Mouse (Mus musculus) brain, adult 2 months (tissue): ENCODE results near the gene Coq10a.
"Not testable (repeated sequence)": the region's sequence is repeated elsewhere in the genome, so short reads cannot be mapped to it uniquely, and the experiment has no call there.

Experiments
- DNase-seq: peaks from one replicate; pipeline ENCODE4 v3.0.0; 2011; ENCODE audit warnings: low read depth, low spot score

The Coq10a gene

GRCm38 (mm10) chr10:128344568-128345275 is 24.1 kb downstream of the Coq10a start:
- DNase-seq: peak; percentile 90

- DNase-seq: peak; percentile 27
Measured at GRCm38 (mm10) chr10:128343436-128343835, 25.4 kb downstream of the Coq10a start.

- no peak for DNase-seq
Measured at GRCm38 (mm10) chr10:128340257-128340656, 28.5 kb downstream of the Coq10a start.

GRCm38 (mm10) chr10:128338948-128339347 is 29.8 kb downstream of the Coq10a start:
- DNase-seq: no peak

GRCm38 (mm10) chr10:128338415-128338814 is 30.4 kb downstream of the Coq10a start:
- peak; percentile 27 for DNase-seq

DNA sequence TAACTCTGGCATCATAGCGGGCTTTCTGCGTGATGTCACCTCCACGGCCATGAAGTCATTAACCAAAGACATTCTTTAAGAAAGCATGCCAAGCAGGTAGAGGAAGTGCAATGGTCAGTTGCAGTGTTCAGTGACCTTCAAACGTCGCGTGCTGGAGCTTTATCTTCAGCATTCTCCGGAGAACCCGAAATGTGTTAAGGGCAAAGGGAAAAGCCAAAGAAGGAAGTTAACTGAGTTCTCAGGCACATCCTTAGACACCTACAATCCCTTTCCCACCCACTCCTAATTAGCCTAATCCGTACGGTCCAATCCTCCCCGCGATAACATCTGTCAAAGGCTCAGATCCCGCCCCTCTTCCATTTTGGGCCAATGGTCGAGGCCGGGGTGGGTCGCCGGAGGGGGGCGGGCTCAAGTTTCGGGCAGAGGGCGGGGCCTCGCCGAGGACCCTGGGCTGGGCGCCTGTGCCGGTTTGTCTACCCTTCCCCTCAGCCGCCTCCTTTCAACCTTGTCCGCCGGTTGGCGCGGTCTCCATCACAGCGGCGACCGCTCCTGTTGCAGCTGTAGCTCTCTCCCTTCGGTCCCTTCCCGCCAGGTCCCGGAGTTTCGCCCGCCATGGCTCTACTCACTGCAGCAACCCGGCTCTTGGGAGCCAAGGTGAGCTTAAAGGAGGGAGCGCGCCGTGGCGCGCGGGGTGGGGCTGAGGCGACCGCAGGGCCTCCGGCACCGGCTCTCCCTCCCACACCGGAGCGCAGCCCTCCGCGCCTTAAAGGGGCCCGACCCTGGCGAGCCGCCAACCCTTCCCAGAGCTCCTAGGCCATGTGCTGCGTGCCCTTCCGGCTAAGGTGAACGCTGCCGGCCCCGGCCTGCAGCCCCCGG is 31.3 kb downstream of the Coq10a start, which contains the start of gene Cs:
Gene Cs (plus strand): TSS at position 429 of the 876 bp plus-strand sequence.
- peak; percentile 99 for DNase-seq

GRCm38 (mm10) chr10:128336597-128336996 is 32.2 kb downstream of the Coq10a start:
- DNase-seq: no peak

- no peak for DNase-seq
Measured at GRCm38 (mm10) chr10:128336195-128336594, 32.6 kb downstream of the Coq10a start.

GRCm38 (mm10) chr10:128335582-128335981 is 33.2 kb downstream of the Coq10a start:
- peak; percentile 87 for DNase-seq

GRCm38 (mm10) chr10:128332358-128333249 is 36.2 kb downstream of the Coq10a start:
- DNase-seq: not testable (repeated sequence)

DNA sequence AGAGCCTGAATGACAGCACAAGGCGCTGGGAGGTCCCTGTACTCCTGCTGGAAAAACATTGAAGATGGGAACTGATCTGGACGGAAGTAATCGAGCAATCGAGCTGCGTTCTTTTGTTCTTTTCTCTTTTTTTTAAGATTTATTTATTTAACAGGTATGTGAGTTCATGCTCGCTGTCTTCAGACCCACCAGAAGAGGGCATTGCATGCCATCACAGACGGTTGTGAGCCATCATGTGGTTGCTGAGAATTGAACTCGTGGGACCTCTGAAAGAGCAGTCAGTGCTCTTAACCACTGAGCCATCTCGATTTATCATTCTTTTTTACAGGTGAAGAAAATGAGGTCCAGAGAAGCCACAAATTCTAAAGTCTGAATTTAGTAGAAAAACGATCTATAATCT is 41.2 kb downstream of the Coq10a start:
- no peak for DNase-seq

- DNase-seq: peak; percentile 70
Measured at GRCm38 (mm10) chr10:128326825-128327224, 42.0 kb downstream of the Coq10a start.

GRCm38 (mm10) chr10:128323516-128323915 is 45.3 kb downstream of the Coq10a start:
- no peak for DNase-seq

DNA sequence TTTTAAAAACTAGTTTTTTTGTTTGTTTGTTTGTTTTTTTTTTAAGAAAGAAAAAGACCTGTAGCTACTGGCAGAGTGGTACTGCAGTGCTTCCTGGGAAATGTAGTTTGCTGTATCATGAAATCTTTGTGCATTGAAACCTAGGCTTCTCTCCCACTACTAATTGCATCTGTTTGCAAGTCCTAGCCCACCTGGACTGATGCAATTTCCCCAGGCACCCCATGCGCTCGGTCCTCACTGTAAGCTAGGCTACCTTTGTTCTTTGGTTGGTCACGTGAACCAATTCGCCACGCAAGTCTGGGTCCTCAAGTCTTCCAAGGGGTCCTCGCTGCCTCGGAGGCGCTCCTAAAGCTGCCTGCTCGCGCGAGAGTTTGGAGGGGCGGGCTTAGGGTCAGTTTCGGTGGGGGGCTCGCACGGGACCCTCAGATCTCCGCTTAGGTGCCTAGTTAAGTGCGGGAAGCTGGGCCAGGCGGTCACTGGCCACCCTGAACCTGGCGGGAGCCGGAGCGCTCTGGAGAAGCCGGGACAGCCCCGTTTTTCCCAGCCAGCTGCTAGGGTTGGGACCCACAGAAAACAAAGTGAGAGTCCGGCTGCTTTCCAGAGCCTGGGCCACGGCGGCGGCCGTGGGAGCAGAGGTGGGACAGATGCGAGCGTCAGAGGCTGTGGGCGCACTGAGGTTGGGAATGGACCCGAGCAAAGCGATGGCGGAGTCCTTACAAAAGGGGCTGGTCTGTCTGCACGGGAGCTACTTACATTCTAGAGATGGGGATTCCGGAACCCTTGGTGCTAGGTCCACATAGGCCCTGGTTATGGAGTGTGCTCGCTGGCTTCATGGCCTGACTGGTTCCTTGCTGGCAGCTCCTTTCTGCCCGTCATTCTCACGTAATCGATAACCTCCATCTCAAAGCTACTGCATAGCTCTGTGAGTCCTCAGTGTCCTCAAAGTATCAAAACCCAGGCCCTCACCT is 46.4 kb downstream of the Coq10a start, which contains the start of gene Cnpy2:
Gene Cnpy2 (plus strand): TSS at position 319 of the 968 bp plus-strand sequence.
- peak; percentile 91 for DNase-seq

- no peak for DNase-seq
Measured at GRCm38 (mm10) chr10:128321641-128322040, 47.2 kb downstream of the Coq10a start.

GRCm38 (mm10) chr10:128315578-128315977 is 53.2 kb downstream of the Coq10a start:
- DNase-seq: no peak
